Mouse (Mus musculus) liver, embryonic 14.5 days (tissue): Measurements from ENCODE around the gene Ncan. TPM values are rescaled to one million over a fixed set of nuclear protein-coding genes. Genes with fewer than 3 reads are reported as not detected.

ENCODE experiments used
- ATAC-seq: fragments of 200-750 bp; cut with Nextera tagmentation; 2 replicates; pipeline ENCODE4 v1.8.0; 2017; ENCODE audit warnings: moderate number of reproducible peaks, mild to moderate bottlenecking, moderate library complexity; ENCODE audit not compliant: insufficient read depth
- DNase-seq, 3 experiments: peaks; one replicate each; pipeline ENCODE4 v3.0.0-alpha.2; 2012 to 2013; ENCODE audit warnings: low read depth in 3 of 3, low spot score in 3 of 3
- H3K27ac ChIP-seq: fragments of 300-500 bp; sonication (generic); 2 replicates; pipeline ENCODE4 v1.5.1; 2014; ENCODE audit warnings: moderate library complexity, mild to moderate bottlenecking, control low read depth, inconsistent platforms
- H3K27me3 ChIP-seq: fragments of 300-500 bp; sonication (generic); 2 replicates; pipeline ENCODE4 v1.6.1; 2014; ENCODE audit warnings: mild to moderate bottlenecking, low read length, moderate library complexity; ENCODE audit not compliant: control insufficient read depth, insufficient read depth
- H3K36me3 ChIP-seq: fragments of 300-500 bp; sonication (generic); replicated peaks from 2 replicates; pipeline ENCODE4 v1.6.1; 2014; ENCODE audit warnings: low read depth; ENCODE audit not compliant: control insufficient read depth, insufficient read depth
- H3K4me1 ChIP-seq, 2 experiments: fragments of 200-500 bp in 1 of 2; fragments of 300-500 bp in 1 of 2; sonication (generic) in 1 of 2; replicated peaks; 2 replicates each; pipeline ENCODE4 v1.6.1; 2012 to 2014; ENCODE audit warnings: antibody characterized with exemption in 1 of 2, inconsistent platforms in 1 of 2, low read length in 1 of 2; ENCODE audit not compliant: control insufficient read depth in 2 of 2, insufficient read depth in 2 of 2
- H3K4me2 ChIP-seq: fragments of 300-500 bp; sonication (generic); 2 replicates; pipeline ENCODE4 v1.6.1; 2014; ENCODE audit warnings: low read depth, mild to moderate bottlenecking, control low read depth, moderate library complexity
- H3K4me3 ChIP-seq, 2 experiments: fragments of 200-500 bp in 1 of 2; fragments of 300-500 bp in 1 of 2; sonication (generic) in 1 of 2; 2 replicates each; pipeline ENCODE4 v1.5.1; 2012 to 2014; ENCODE audit warnings: low read depth in 2 of 2, low read length in 2 of 2, mild to moderate bottlenecking in 2 of 2, control low read depth in 1 of 2, inconsistent platforms in 1 of 2, moderate library complexity in 1 of 2; ENCODE audit not compliant: insufficient read depth in 1 of 2
- H3K9ac ChIP-seq: fragments of 300-500 bp; sonication (generic); replicated peaks from 2 replicates; pipeline ENCODE4 v1.6.1; 2014; ENCODE audit warnings: mild to moderate bottlenecking, control low read depth, moderate library complexity
- H3K9me3 ChIP-seq: fragments of 300-500 bp; sonication (generic); 2 replicates; pipeline ENCODE4 v1.6.1; 2016; ENCODE audit warnings: low read length, mixed read lengths; ENCODE audit not compliant: control insufficient read depth
- CTCF ChIP-seq: IDR thresholded peaks from 2 replicates; pipeline ENCODE4 v1.5.1; 2016; ENCODE audit warnings: antibody characterized with exemption, low read depth, control low read depth
- EP300 ChIP-seq: IDR thresholded peaks from 2 replicates; pipeline ENCODE4 v1.6.1; 2016; ENCODE audit warnings: antibody characterized with exemption, low read depth
- WGBS: fragments of 180-500 bp; shearing (Covaris S2); extraction: QIAGEN DNeasy Blood & Tissue Kit; methylation state at CpG from one replicate; pipeline ENCODE4 v1.1.7; 2014; ENCODE audit not compliant: insufficient replicate concordance; 5-methylcytosine and 5-hydroxymethylcytosine counted together
- polyA plus RNA-seq, 2 experiments: library from polyadenylated mRNA; depleted of rRNA in 1 of 2; stranded (reverse) in 1 of 2; unstranded in 1 of 2; fragments of >200 nt; fragmentation: Nextera tagmentation in 1 of 2; extraction: Ambion mirVana in 1 of 2; gene quantifications; 2 replicates each; pipeline versions ENCODE4 v1.2.1 to v1.2.3; 2012 to 2014

Ncan gene
- polyA plus RNA-seq, 2 experiments, result 0.01 TPM; not detected in 1

GRCm38 (mm10) chr8:70092786-70093185, 27.9 kb downstream of the Ncan start:
- no peak overlapping the region for H3K4me2 ChIP-seq
- no peaks in the 10 kb centered on the region for H3K4me1 ChIP-seq
- no peak for ATAC-seq
- no peak overlapping the region for H3K4me3 ChIP-seq
- no peaks in the 10 kb centered on the region for H3K9me3 ChIP-seq
- peaks cover 35% of the 10 kb centered on the region for H3K27me3 ChIP-seq
- no peaks in the 10 kb centered on the region for H3K36me3 ChIP-seq
- H3K27ac ChIP-seq, result no peak overlapping the region
- no peak overlapping the region for H3K9ac ChIP-seq
- WGBS, result 50% methylated on average over 8 of the region's 8 CpGs
- TF ChIP-seq EP300, result no peak
- DNase-seq, result no peak

- ATAC-seq, result no peak
- no peak for TF ChIP-seq CTCF
- TF ChIP-seq EP300, result no peak
- Histone ChIP-seq H3K4me3 (no peak overlapping the region), H3K9ac (no peak overlapping the region), H3K9me3 (no peaks in the 10 kb centered on the region), H3K27ac (no peak overlapping the region), H3K4me2 (no peak overlapping the region), H3K4me1 (no peaks in the 10 kb centered on the region), H3K36me3 (no peaks in the 10 kb centered on the region), H3K27me3 (peaks cover 68% of the 10 kb centered on the region)
- 52% methylated on average over 9 of the region's 9 CpGs for WGBS
- DNase-seq, result no peak
Observed at GRCm38 (mm10) chr8:70089296-70089960, 31.2 kb downstream of the Ncan start.

GRCm38 (mm10) chr8:70087836-70088650, 32.6 kb downstream of the Ncan start:
- DNase-seq, result no peak
- no peak overlapping the region for H3K4me3 ChIP-seq
- peak overlapping the region; percentile 13; the same call in 1 of the 2 replicates for H3K4me2 ChIP-seq
- H3K9ac ChIP-seq, result no peak overlapping the region
- no peaks in the 10 kb centered on the region for H3K9me3 ChIP-seq
- H3K36me3 ChIP-seq, result no peaks in the 10 kb centered on the region
- TF ChIP-seq CTCF (peak; percentile 79), EP300 (no peak)
- no peak overlapping the region for H3K27ac ChIP-seq
- H3K4me1 ChIP-seq, result no peaks in the 10 kb centered on the region
- ATAC-seq, result no peak
- WGBS, result 8% methylated on average over 56 of the region's 56 CpGs
- peaks cover 82% of the 10 kb centered on the region for H3K27me3 ChIP-seq

GRCm38 (mm10) chr8:70087237-70087636, 33.4 kb downstream of the Ncan start:
- Histone ChIP-seq H3K27me3 (peaks cover 88% of the 10 kb centered on the region), H3K4me1 (no peaks in the 10 kb centered on the region), H3K4me3 (no peak overlapping the region), H3K27ac (no peak overlapping the region), H3K36me3 (no peaks in the 10 kb centered on the region), H3K9ac (no peak overlapping the region), H3K9me3 (no peaks in the 10 kb centered on the region), H3K4me2 (no peak overlapping the region)
- DNase-seq (no peak), ATAC-seq (no peak)
- TF ChIP-seq CTCF, result no peak
- TF ChIP-seq EP300, result no peak
- 6% methylated on average over 7 of the region's 7 CpGs for WGBS

GRCm38 (mm10) chr8:70086151-70086550, 34.5 kb downstream of the Ncan start:
- Histone ChIP-seq H3K4me2 (no peak overlapping the region), H3K9ac (no peak overlapping the region), H3K4me3 (no peak overlapping the region), H3K4me1 (no peaks in the 10 kb centered on the region), H3K36me3 (no peaks in the 10 kb centered on the region), H3K9me3 (no peaks in the 10 kb centered on the region), H3K27ac (no peak overlapping the region), H3K27me3 (peaks cover 87% of the 10 kb centered on the region)
- WGBS, result 32% methylated on average over 1 of the region's 1 CpGs
- no peak for TF ChIP-seq EP300
- no peak for TF ChIP-seq CTCF
- DNase-seq (no peak), ATAC-seq (no peak)
